Mouse (Mus musculus): ENCODE measurements at regions not wholly inside any gene's neighbourhood (a gene's known extent, or its start where the extent isn't known, plus 50 kb on each side); places are given as distances from the start of the nearest gene placed in this dataset.
"Not testable (repeated sequence)": the region's sequence is repeated elsewhere in the genome, so short reads cannot be mapped to it uniquely, and the experiment has no call there.

DNA sequence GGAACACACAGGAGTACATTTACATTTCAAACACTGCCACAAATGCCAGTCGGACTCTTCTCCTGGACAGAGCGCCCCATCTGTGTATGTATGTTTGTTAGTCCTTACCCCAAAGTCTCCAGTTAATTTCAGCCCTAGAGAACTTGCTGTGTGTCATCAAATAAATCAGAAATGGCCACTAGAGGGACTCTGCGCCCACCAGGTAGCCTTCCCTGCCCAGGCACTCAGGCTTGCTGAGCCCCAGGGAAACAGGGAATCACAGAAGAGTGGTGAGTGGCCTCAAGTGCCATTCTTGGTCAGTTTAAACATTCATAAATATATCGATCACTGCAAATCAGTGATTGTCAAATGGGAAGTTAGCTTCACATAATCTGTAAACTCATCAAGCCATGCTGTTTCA is 102.8 kb upstream of the Ube2dnl1 start:
- not testable (repeated sequence) for H3K9me3 ChIP-seq (replicated peaks; ENCODE audit: low read length); DNase-seq (ENCODE audit: low spot score); H3K9ac ChIP-seq (ENCODE audit: low read depth, low read length); H3K27me3 ChIP-seq (ENCODE audit: insufficient read depth, low read length); H3K27ac ChIP-seq; H3K36me3 ChIP-seq (ENCODE audit: insufficient read depth, low read length); ATAC-seq (replicated peaks; ENCODE audit: low FRiP score, low read depth); H3K4me2 ChIP-seq (ENCODE audit: low read length); H3K4me1 ChIP-seq (replicated peaks; ENCODE audit: insufficient read depth, low read length); H3K4me3 ChIP-seq (replicated peaks; ENCODE audit: low read depth, low read length)
- WGBS: 70% methylated on average over 4 of the region's 4 CpGs

DNA sequence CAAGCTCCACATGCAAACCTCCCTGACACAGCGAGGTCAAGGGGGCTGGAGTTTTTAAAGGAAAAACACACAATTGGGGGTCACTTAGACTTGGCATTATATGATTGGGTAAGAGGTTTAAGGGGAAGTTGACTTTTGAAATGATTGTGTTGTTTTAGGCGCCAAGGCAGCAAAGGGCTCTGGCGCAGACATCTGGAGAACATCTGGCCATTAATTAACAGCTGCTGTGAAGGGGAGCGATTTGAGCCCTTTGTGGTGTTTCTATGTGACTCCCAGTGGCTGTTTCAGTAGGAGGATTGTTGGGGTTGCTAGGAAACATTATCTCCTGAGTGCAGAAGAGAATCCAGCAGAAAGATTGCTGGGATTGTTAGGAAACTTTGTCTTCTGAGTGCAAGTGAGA is 88.5 kb upstream of the Ube2dnl1 start:
- Histone ChIP-seq H3K4me1 (replicated peaks; ENCODE audit: insufficient read depth, low read length) (no peaks in the 10 kb centered on the region), H3K36me3 (ENCODE audit: insufficient read depth, low read length) (no peaks in the 10 kb centered on the region), H3K9me3 (replicated peaks; ENCODE audit: low read length) (no peaks in the 10 kb centered on the region), H3K4me2 (ENCODE audit: low read length) (no peak overlapping the region), H3K27ac (no peak overlapping the region), H3K27me3 (ENCODE audit: insufficient read depth, low read length) (no peaks in the 10 kb centered on the region), H3K9ac (ENCODE audit: low read depth, low read length) (no peak overlapping the region), H3K4me3 (replicated peaks; ENCODE audit: low read depth, low read length) (no peak overlapping the region)
- DNase-seq (ENCODE audit: low spot score): peak; percentile 31
- no peak for TF ChIP-seq CTCF (IDR thresholded peaks at IDR 0.05; ENCODE audit: low read depth)
- no peak for ATAC-seq (replicated peaks; ENCODE audit: low FRiP score, low read depth)
- 43% methylated on average over 4 of the region's 4 CpGs for WGBS

DNA sequence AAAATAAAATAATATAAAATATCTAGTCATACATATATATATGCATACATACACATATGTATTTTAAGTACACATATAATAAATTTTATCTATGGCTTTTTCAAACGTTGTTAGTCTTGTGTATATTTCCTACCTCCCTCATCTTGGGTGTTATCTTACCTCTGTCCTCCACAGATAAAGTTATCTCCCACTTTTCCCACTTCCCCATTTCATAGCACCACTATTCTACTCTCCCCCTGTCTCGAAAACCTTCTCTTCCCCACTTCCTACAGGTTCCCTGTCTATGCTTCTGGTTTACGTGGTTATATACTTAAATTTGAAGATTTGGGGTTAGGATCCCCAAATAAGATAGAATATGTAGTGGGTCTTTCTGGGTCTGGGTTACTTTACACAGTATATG is 67.9 kb upstream of the Ube2dnl1 start:
- Histone ChIP-seq H3K9ac (ENCODE audit: low read depth, low read length) (no peak overlapping the region), H3K36me3 (ENCODE audit: insufficient read depth, low read length) (no peaks in the 10 kb centered on the region), H3K4me1 (replicated peaks; ENCODE audit: insufficient read depth, low read length) (no peaks in the 10 kb centered on the region), H3K4me3 (replicated peaks; ENCODE audit: low read depth, low read length) (no peak overlapping the region), H3K27me3 (ENCODE audit: insufficient read depth, low read length) (no peaks in the 10 kb centered on the region), H3K9me3 (replicated peaks; ENCODE audit: low read length) (no peaks in the 10 kb centered on the region), H3K27ac (no peak overlapping the region), H3K4me2 (ENCODE audit: low read length) (no peak overlapping the region)
- TF ChIP-seq CTCF (IDR thresholded peaks at IDR 0.05; ENCODE audit: low read depth): no peak
- WGBS: 74% methylated on average over 3 of the region's 3 CpGs
- DNase-seq (ENCODE audit: low spot score) (no peak), ATAC-seq (replicated peaks; ENCODE audit: low FRiP score, low read depth) (no peak)

DNA sequence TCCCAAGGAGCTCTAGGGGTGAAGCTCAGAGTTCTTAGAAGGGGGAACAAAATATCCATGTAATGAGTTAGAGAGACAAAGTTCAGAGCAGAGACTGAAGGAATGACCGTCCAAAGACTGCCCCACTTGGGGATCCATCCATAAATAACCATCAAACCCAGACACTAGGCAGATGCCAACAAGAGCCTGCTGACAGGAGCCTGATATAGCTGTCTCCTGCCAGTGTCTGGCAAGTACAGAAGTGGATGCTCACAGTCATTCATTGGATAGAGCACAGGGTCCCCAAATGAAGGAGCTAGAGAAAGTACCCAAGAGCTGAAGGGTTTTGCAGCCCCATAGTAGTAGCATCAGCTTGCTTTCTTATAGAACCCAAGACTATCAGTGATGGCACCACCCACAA is 61.3 kb upstream of the Ube2dnl1 start:
- ATAC-seq (replicated peaks; ENCODE audit: low FRiP score, low read depth) (no peak), DNase-seq (ENCODE audit: low spot score) (no peak)
- no peak overlapping the region for H3K27ac ChIP-seq
- no peak overlapping the region for H3K9ac ChIP-seq (ENCODE audit: low read depth, low read length)
- H3K4me1 ChIP-seq (replicated peaks; ENCODE audit: insufficient read depth, low read length): no peaks in the 10 kb centered on the region
- no peaks in the 10 kb centered on the region for H3K36me3 ChIP-seq (ENCODE audit: insufficient read depth, low read length)
- H3K27me3 ChIP-seq (ENCODE audit: insufficient read depth, low read length): no peaks in the 10 kb centered on the region
- TF ChIP-seq CTCF (IDR thresholded peaks at IDR 0.05; ENCODE audit: low read depth): no peak
- no peaks in the 10 kb centered on the region for H3K9me3 ChIP-seq (replicated peaks; ENCODE audit: low read length)
- 68% methylated on average over 1 of the region's 1 CpGs for WGBS
- H3K4me2 ChIP-seq (ENCODE audit: low read length): no peak overlapping the region
- no peak overlapping the region for H3K4me3 ChIP-seq (replicated peaks; ENCODE audit: low read depth, low read length)
